In the genomic region with DNA sequence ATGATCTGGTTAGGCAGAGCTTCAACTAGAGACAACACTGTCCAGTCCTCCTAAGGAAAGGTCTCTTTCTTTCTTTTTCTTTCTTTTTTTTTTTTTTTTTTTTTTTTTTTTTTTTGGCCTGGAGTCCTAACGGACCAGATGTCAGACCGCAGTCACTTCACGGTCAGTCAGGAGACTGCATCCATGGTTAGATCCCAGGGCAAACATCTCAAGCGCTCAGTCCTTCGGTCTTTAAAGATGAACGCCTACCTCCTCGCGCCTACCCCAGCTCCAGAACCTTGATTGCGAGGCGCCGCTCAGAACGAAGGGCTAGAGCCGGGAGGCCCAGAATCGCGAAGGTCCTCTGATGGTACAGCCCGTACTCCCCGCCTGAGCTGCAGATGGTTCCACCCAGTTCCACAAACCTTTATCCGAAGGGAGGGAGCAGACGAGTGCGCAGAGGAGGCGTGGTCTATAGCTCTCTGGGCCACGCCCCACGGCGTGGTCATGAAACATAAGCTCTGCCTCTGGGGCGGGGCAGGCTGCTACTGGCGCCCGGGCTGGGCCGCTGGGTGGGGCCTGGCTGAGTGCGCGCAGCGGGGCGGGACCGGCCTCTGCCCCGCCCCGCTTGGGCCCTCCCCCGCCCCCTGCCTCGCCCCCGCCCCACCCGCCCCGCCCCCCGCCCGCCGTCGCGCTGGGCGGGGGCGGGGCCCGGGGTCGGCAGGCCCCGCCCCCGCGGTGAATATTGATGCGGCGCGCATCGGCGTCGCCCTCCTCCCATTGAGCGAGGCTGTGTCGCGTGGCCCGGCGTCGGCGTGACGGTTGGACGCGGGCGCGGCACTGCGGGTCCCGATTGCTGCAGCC, we compare ENCODE assay signal across 1 mouse cellular context.
TF ChIP-seq lines count a peak whose summit lies in the region.

TSS of gene Pknox1 (plus strand) at position 720 of the 843 bp plus-strand sequence.

TF ChIP-seq in myocyte, 11 proteins besides CTCF, POLR2A, EP300 and RAD21 (continued from another document):
- TF ChIP-seq TCF12 (IDR thresholded peaks at IDR 0.05; ENCODE audit: insufficient read depth, poor library complexity, severe bottlenecking), result no peak
- peak; percentile 67 for TF ChIP-seq SRF (IDR thresholded peaks at IDR 0.05; ENCODE audit: control insufficient read depth, insufficient read length, low read depth)
- TF ChIP-seq REST (IDR thresholded peaks at IDR 0.05; ENCODE audit: insufficient read depth, insufficient read length), result no peak
- TF ChIP-seq USF1 (IDR thresholded peaks at IDR 0.05; ENCODE audit: low read depth), result peak; percentile 50
- TF ChIP-seq MAX (IDR thresholded peaks at IDR 0.05; ENCODE audit: low read depth), result no peak
- peak; percentile 2 for TF ChIP-seq E2F4 (IDR thresholded peaks at IDR 0.05; ENCODE audit: insufficient read depth)
